Mouse (Mus musculus) forebrain, embryonic 15.5 days (tissue): ENCODE measurements around the gene Sipa1. TPM values are rescaled to one million over a fixed set of nuclear protein-coding genes. Genes with fewer than 3 reads are reported as not detected.

Experiments used
- ATAC-seq: fragments of 200-750 bp; cut with Nextera tagmentation; replicated peaks from 2 replicates; pipeline ENCODE4 v1.8.0; 2017; ENCODE audit warnings: mild to moderate bottlenecking, moderate TSS enrichment, moderate library complexity
- H3K27ac ChIP-seq: fragments of 300-500 bp; sonication (generic); replicated peaks from 2 replicates; pipeline ENCODE4 v1.5.1; 2015; ENCODE audit warnings: mild to moderate bottlenecking, inconsistent platforms
- H3K27me3 ChIP-seq: fragments of 300-500 bp; sonication (generic); 2 replicates; pipeline ENCODE4 v1.6.1; 2015; ENCODE audit warnings: inconsistent platforms
- H3K36me3 ChIP-seq: fragments of 300-500 bp; sonication (generic); 2 replicates; pipeline ENCODE4 v1.6.1; 2015; ENCODE audit warnings: mild to moderate bottlenecking, inconsistent platforms
- H3K4me1 ChIP-seq: fragments of 300-500 bp; sonication (generic); 2 replicates; pipeline ENCODE4 v1.6.1; 2015; ENCODE audit warnings: inconsistent platforms
- H3K4me2 ChIP-seq: fragments of 300-500 bp; sonication (generic); replicated peaks from 2 replicates; pipeline ENCODE4 v1.6.1; 2015; ENCODE audit warnings: mild to moderate bottlenecking, inconsistent platforms
- H3K4me3 ChIP-seq: fragments of 300-500 bp; sonication (generic); 2 replicates; pipeline ENCODE4 v1.5.1; 2015; ENCODE audit warnings: mild to moderate bottlenecking, inconsistent platforms
- H3K9ac ChIP-seq: fragments of 300-500 bp; sonication (generic); replicated peaks from 2 replicates; pipeline ENCODE4 v1.6.1; 2015; ENCODE audit warnings: mild to moderate bottlenecking, inconsistent platforms
- H3K9me3 ChIP-seq: fragments of 300-500 bp; sonication (generic); 2 replicates; pipeline ENCODE4 v1.6.1; 2016; ENCODE audit warnings: inconsistent platforms
- WGBS: fragments of 180-500 bp; shearing (Covaris S2); methylation state at CpG from one replicate; pipeline ENCODE4 v1.1.7; 2015; ENCODE audit warnings: mixed read lengths; 5-methylcytosine and 5-hydroxymethylcytosine counted together
- microRNA-seq: library from miRNA; unstranded; fragments of <30 nt; microRNA quantifications from one replicate; pipeline ENCODE4, GENCODE M21; 2016
- polyA plus RNA-seq: library from polyadenylated mRNA; unstranded; fragments of >200 nt; fragmentation: Nextera tagmentation; extraction: Ambion mirVana; gene quantifications from 2 replicates; pipeline ENCODE4 v1.2.1, GENCODE M21; 2015

The Sipa1 gene
- polyA plus RNA-seq, 1 experiment from 2014 or later: 15.5 TPM

- ATAC-seq: no peak
- Histone ChIP-seq H3K4me1 (peaks cover 25% of the 10 kb centered on the region), H3K9ac (peak overlapping the region; percentile 85; the same call in 1 of the 2 replicates), H3K36me3 (peaks cover 45% of the 10 kb centered on the region), H3K27me3 (no peaks in the 10 kb centered on the region), H3K9me3 (no peaks in the 10 kb centered on the region), H3K27ac (peak overlapping the region; percentile 97; the same call in 1 of the 2 replicates), H3K4me3 (peak overlapping the region; percentile 81), H3K4me2 (peak overlapping the region; percentile 51)
- WGBS: 96% methylated on average over 13 of the region's 13 CpGs
Observed at GRCm38 (mm10) chr19:5608707-5609106, 54.8 kb downstream of the Sipa1 start.

GRCm38 (mm10) chr19:5607705-5608410, 55.6 kb downstream of the Sipa1 start:
- no peak for ATAC-seq
- no peak overlapping the region for H3K27ac ChIP-seq
- WGBS: 94% methylated on average over 26 of the region's 26 CpGs
- no peaks in the 10 kb centered on the region for H3K9me3 ChIP-seq
- no peaks in the 10 kb centered on the region for H3K27me3 ChIP-seq
- peaks cover 54% of the 10 kb centered on the region for H3K36me3 ChIP-seq
- H3K4me3 ChIP-seq: no peak overlapping the region
- peaks cover 31% of the 10 kb centered on the region for H3K4me1 ChIP-seq
- no peak overlapping the region for H3K4me2 ChIP-seq
- no peak overlapping the region for H3K9ac ChIP-seq

GRCm38 (mm10) chr19:5606196-5606595, 57.3 kb downstream of the Sipa1 start:
- ATAC-seq: no peak
- WGBS: 90% methylated on average over 8 of the region's 8 CpGs
- no peaks in the 10 kb centered on the region for H3K27me3 ChIP-seq
- H3K4me3 ChIP-seq: no peak overlapping the region
- H3K4me2 ChIP-seq: no peak overlapping the region
- H3K9ac ChIP-seq: no peak overlapping the region
- peaks cover 39% of the 10 kb centered on the region for H3K4me1 ChIP-seq
- no peaks in the 10 kb centered on the region for H3K9me3 ChIP-seq
- H3K36me3 ChIP-seq: peaks cover 56% of the 10 kb centered on the region
- H3K27ac ChIP-seq: no peak overlapping the region

DNA sequence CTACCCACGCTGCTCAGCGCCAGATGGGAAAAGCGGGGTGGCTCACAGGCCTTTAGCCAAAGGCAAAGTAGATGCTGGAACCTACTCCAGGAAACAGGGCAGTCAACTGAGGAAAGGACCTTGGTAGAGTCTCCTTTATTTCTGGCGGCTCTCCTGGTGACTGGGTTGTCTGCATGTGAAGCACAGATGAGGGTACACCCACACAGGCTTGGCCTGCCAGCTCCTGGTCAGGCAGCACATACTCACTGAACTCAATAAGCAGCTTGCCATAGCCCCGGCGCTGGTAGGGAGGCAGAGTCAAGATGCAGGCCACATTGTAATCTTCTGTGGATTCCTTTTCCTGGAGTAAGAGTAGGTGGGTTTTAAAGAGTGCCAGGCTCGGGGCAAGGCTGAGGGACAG, 58.4 kb downstream of the Sipa1 start:
- Histone ChIP-seq H3K4me3 (no peak overlapping the region), H3K9ac (no peak overlapping the region), H3K27ac (no peak overlapping the region), H3K4me1 (peaks cover 31% of the 10 kb centered on the region), H3K27me3 (no peaks in the 10 kb centered on the region), H3K9me3 (no peaks in the 10 kb centered on the region), H3K4me2 (no peak overlapping the region), H3K36me3 (peaks cover 56% of the 10 kb centered on the region)
- no peak for ATAC-seq
- 93% methylated on average over 7 of the region's 7 CpGs for WGBS

DNA sequence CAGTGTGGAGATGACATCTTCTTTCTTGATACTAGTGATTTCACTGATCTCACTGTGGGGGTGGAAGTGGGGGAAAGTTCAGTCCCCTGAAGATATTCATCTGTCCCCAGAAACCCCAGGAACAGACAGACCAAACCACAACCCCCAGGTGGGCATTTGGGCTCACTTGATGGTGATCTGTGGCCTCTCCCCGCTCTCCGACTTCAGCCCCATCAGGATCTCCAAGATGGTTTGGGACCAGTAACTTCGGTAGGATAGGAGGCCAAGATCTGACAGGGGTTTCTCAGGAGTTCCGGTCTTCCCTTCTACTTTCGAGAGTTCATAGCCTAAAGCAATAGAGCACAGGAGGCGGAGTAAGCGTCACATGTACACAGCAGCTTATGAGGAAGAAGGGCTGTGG, 59.8 kb downstream of the Sipa1 start:
- WGBS: 89% methylated on average over 7 of the region's 7 CpGs
- Histone ChIP-seq H3K27me3 (no peaks in the 10 kb centered on the region), H3K36me3 (peaks cover 56% of the 10 kb centered on the region), H3K9me3 (no peaks in the 10 kb centered on the region), H3K9ac (no peak overlapping the region), H3K4me2 (no peak overlapping the region), H3K4me3 (no peak overlapping the region), H3K27ac (no peak overlapping the region), H3K4me1 (peaks cover 24% of the 10 kb centered on the region)
- ATAC-seq: no peak

GRCm38 (mm10) chr19:5601752-5602541, 61.6 kb downstream of the Sipa1 start, which contains the start of gene Rnaseh2c:
TSS of gene Rnaseh2c (plus strand) at chr19:5601873.
- Histone ChIP-seq H3K27me3 (no peaks in the 10 kb centered on the region), H3K9ac (peak within 1 kb of the TSS; percentile 83), H3K27ac (peak within 1 kb of the TSS; percentile 81), H3K4me2 (peak within 1 kb of the TSS; percentile 91), H3K9me3 (no peaks in the 10 kb centered on the region), H3K4me3 (peak within 1 kb of the TSS; percentile 67), H3K36me3 (peaks cover 43% of the 10 kb centered on the region), H3K4me1 (peaks cover 14% of the 10 kb centered on the region)
- under 1% methylated on average over 64 of the region's 64 CpGs for WGBS
- peak; percentile 95 for ATAC-seq

Small RNA genes within 50 kb of the gene (microRNA-seq; reads per million reads assigned to microRNA genes)
- gene Mir6987: not detected

Other genes starting within 250 kb of the Sipa1 start
- gene Drap1, start 238.7 kb downstream of the Sipa1 start, polyA plus RNA-seq: 306 and 315 TPM in 2 replicates
- 66.5 TPM in 2 replicates for gene AI837181, start 238.6 kb downstream of the Sipa1 start, polyA plus RNA-seq
- not detected in 2 replicates for gene Fosl1, start 216.2 kb downstream of the Sipa1 start, polyA plus RNA-seq
- 10.7 and 11.4 TPM in 2 replicates for gene Ccdc85b, start 205.8 kb downstream of the Sipa1 start, polyA plus RNA-seq
- 160 and 184 TPM in 2 replicates for gene Fibp, start 203.1 kb downstream of the Sipa1 start, polyA plus RNA-seq
- gene Ctsw, start 195.2 kb downstream of the Sipa1 start, polyA plus RNA-seq: 4.4 and 4.8 TPM in 2 replicates
- 30.1 TPM in 2 replicates for gene Efemp2, start 189.8 kb downstream of the Sipa1 start, polyA plus RNA-seq
- gene Mus81, start 175.3 kb downstream of the Sipa1 start, polyA plus RNA-seq: 55.3 and 60.7 TPM in 2 replicates
- gene Cfl1, start 173.3 kb downstream of the Sipa1 start, polyA plus RNA-seq: 3,659 and 3,744 TPM in 2 replicates
- 0.39 and 0.49 TPM in 2 replicates for gene 1700020D05Rik, start 159.9 kb downstream of the Sipa1 start, polyA plus RNA-seq
- 71.9 and 72.8 TPM in 2 replicates for gene Snx32, start 153.2 kb downstream of the Sipa1 start, polyA plus RNA-seq
- gene Ovol1, start 103.1 kb downstream of the Sipa1 start, polyA plus RNA-seq: not detected in 2 replicates
- 2.2 and 2.3 TPM in 2 replicates for gene Ap5b1, start 95.7 kb downstream of the Sipa1 start, polyA plus RNA-seq
- gene Rnaseh2c, start 61.8 kb downstream of the Sipa1 start, polyA plus RNA-seq: 93.4 and 99.8 TPM in 2 replicates
- gene Kat5, start 53.5 kb downstream of the Sipa1 start, polyA plus RNA-seq: 75.9 and 76.9 TPM in 2 replicates
- gene Rela, start 26.2 kb downstream of the Sipa1 start, polyA plus RNA-seq: 34.7 and 38.3 TPM in 2 replicates
- gene Map3k11, start 25.0 kb upstream of the Sipa1 start, polyA plus RNA-seq: 12.2 and 13.0 TPM in 2 replicates
- 27.6 and 29.1 TPM in 2 replicates for gene Pcnx3, start 25.2 kb upstream of the Sipa1 start, polyA plus RNA-seq
- 0.33 TPM in 1 of 2 replicates, not detected in the other for gene Kcnk7, start 40.7 kb upstream of the Sipa1 start, polyA plus RNA-seq
- gene Ehbp1l1, start 62.6 kb upstream of the Sipa1 start, polyA plus RNA-seq: 11.1 and 13.3 TPM in 2 replicates
- 190 and 200 TPM in 2 replicates for gene Fam89b, start 65.9 kb upstream of the Sipa1 start, polyA plus RNA-seq
- 10.6 and 14.3 TPM in 2 replicates for gene Ltbp3, start 77.2 kb upstream of the Sipa1 start, polyA plus RNA-seq
- 66.9 and 67.9 TPM in 2 replicates for gene Scyl1, start 107.7 kb upstream of the Sipa1 start, polyA plus RNA-seq
- gene Frmd8, start 211.6 kb upstream of the Sipa1 start, polyA plus RNA-seq: 19.5 and 23.3 TPM in 2 replicates
- gene Slc25a45, start 214.1 kb upstream of the Sipa1 start, polyA plus RNA-seq: 1.2 and 1.7 TPM in 2 replicates
- gene Tigd3, start 230.4 kb upstream of the Sipa1 start, polyA plus RNA-seq: 12.9 and 14.3 TPM in 2 replicates
- gene Dpf2, start 249.3 kb upstream of the Sipa1 start, polyA plus RNA-seq: 120 and 137 TPM in 2 replicates